Mouse (Mus musculus) kidney, embryonic 14.5 days (tissue): ENCODE measurements around the gene Cib4. TPM values are rescaled to one million over a fixed set of nuclear protein-coding genes. Genes with fewer than 3 reads are reported as not detected.

Source experiments
- ATAC-seq: fragments of 200-750 bp; cut with Nextera tagmentation; 2 replicates; pipeline ENCODE4 v1.8.0; 2017; ENCODE audit warnings: moderate number of reproducible peaks, mild to moderate bottlenecking, moderate TSS enrichment, moderate library complexity; ENCODE audit not compliant: low FRiP score, low TSS enrichment
- H3K27ac ChIP-seq: fragments of 300-500 bp; sonication (generic); 2 replicates; pipeline ENCODE4 v1.5.1; 2014; ENCODE audit warnings: low read depth, mild to moderate bottlenecking, low read length, moderate library complexity, mixed read lengths
- H3K27me3 ChIP-seq: fragments of 300-500 bp; sonication (generic); 2 replicates; pipeline ENCODE4 v1.6.1; 2014; ENCODE audit warnings: mild to moderate bottlenecking, low read length; ENCODE audit not compliant: control insufficient read depth, insufficient read depth
- H3K36me3 ChIP-seq: fragments of 300-500 bp; sonication (generic); 2 replicates; pipeline ENCODE4 v1.6.1; 2014; ENCODE audit warnings: low read length, mixed read lengths; ENCODE audit not compliant: control insufficient read depth, insufficient read depth
- H3K4me1 ChIP-seq: fragments of 300-500 bp; sonication (generic); 2 replicates; pipeline ENCODE4 v1.6.1; 2014; ENCODE audit warnings: low read length, mixed read lengths; ENCODE audit not compliant: control insufficient read depth, insufficient read depth
- H3K4me2 ChIP-seq: fragments of 300-500 bp; sonication (generic); replicated peaks from 2 replicates; pipeline ENCODE4 v1.6.1; 2014; ENCODE audit warnings: low read depth, mild to moderate bottlenecking, low read length
- H3K4me3 ChIP-seq: fragments of 300-500 bp; sonication (generic); 2 replicates; pipeline ENCODE4 v1.5.1; 2014; ENCODE audit warnings: mild to moderate bottlenecking, low read length
- H3K9ac ChIP-seq: fragments of 300-500 bp; sonication (generic); 2 replicates; pipeline ENCODE4 v1.6.1; 2014; ENCODE audit warnings: low read depth, mild to moderate bottlenecking, low read length, moderate library complexity
- H3K9me3 ChIP-seq: fragments of 300-500 bp; sonication (generic); 2 replicates; pipeline ENCODE4 v1.6.1; 2016; ENCODE audit warnings: low read length; ENCODE audit not compliant: control insufficient read depth
- WGBS: fragments of 180-500 bp; shearing (Covaris S2); extraction: QIAGEN DNeasy Blood & Tissue Kit; methylation state at CpG from one replicate; pipeline ENCODE4 v1.1.7; 2014; 5-methylcytosine and 5-hydroxymethylcytosine counted together
- polyA plus RNA-seq: library from polyadenylated mRNA; unstranded; fragments of >200 nt; fragmentation: Nextera tagmentation; extraction: Ambion mirVana; gene quantifications from 2 replicates; pipeline ENCODE4 v1.2.1, GENCODE M21; 2014

Cib4 gene
- polyA plus RNA-seq, 1 experiment from 2014 or later: not detected

- Histone ChIP-seq H3K27ac (no peak overlapping the region), H3K4me2 (no peak overlapping the region), H3K36me3 (no peaks in the 10 kb centered on the region), H3K9ac (no peak overlapping the region), H3K4me3 (no peak overlapping the region), H3K4me1 (no peaks in the 10 kb centered on the region), H3K9me3 (no peaks in the 10 kb centered on the region), H3K27me3 (peaks cover 9% of the 10 kb centered on the region; the same call in 1 of the 2 replicates)
- 42% methylated on average over 4 of the region's 4 CpGs for WGBS
- ATAC-seq: no peak
Observed at GRCm38 (mm10) chr5:30460155-30460554, 85.5 kb downstream of the Cib4 start.

GRCm38 (mm10) chr5:30456056-30456455 is 89.6 kb downstream of the Cib4 start:
- 39% methylated on average over 6 of the region's 6 CpGs for WGBS
- no peak overlapping the region for H3K27ac ChIP-seq
- no peak overlapping the region for H3K9ac ChIP-seq
- H3K4me1 ChIP-seq: no peaks in the 10 kb centered on the region
- peaks cover 6% of the 10 kb centered on the region; the same call in 1 of the 2 replicates for H3K27me3 ChIP-seq
- no peaks in the 10 kb centered on the region for H3K36me3 ChIP-seq
- no peak overlapping the region for H3K4me3 ChIP-seq
- no peak overlapping the region for H3K4me2 ChIP-seq
- ATAC-seq: no peak
- H3K9me3 ChIP-seq: no peaks in the 10 kb centered on the region

- Histone ChIP-seq H3K4me1 (no peaks in the 10 kb centered on the region), H3K36me3 (no peaks in the 10 kb centered on the region), H3K4me2 (no peak overlapping the region), H3K27ac (no peak overlapping the region), H3K9me3 (no peaks in the 10 kb centered on the region), H3K9ac (no peak overlapping the region), H3K4me3 (no peak overlapping the region), H3K27me3 (no peaks in the 10 kb centered on the region)
- 74% methylated on average over 13 of the region's 13 CpGs for WGBS
- no peak for ATAC-seq
Observed at GRCm38 (mm10) chr5:30444327-30444895, 101.2 kb downstream of the Cib4 start.

- no peaks in the 10 kb centered on the region for H3K9me3 ChIP-seq
- no peaks in the 10 kb centered on the region for H3K4me1 ChIP-seq
- H3K27me3 ChIP-seq: no peaks in the 10 kb centered on the region
- no peaks in the 10 kb centered on the region for H3K36me3 ChIP-seq
- WGBS: 70% methylated on average over 5 of the region's 5 CpGs
- H3K9ac ChIP-seq: no peak overlapping the region
- no peak overlapping the region for H3K4me2 ChIP-seq
- H3K27ac ChIP-seq: no peak overlapping the region
- no peak overlapping the region for H3K4me3 ChIP-seq
- ATAC-seq: no peak
Observed at GRCm38 (mm10) chr5:30442196-30442595, 103.4 kb downstream of the Cib4 start.

GRCm38 (mm10) chr5:30440308-30440906 is 105.2 kb downstream of the Cib4 start:
- WGBS: 89% methylated on average over 8 of the region's 8 CpGs
- Histone ChIP-seq H3K4me3 (no peak overlapping the region), H3K36me3 (no peaks in the 10 kb centered on the region), H3K27me3 (no peaks in the 10 kb centered on the region), H3K4me1 (no peaks in the 10 kb centered on the region), H3K27ac (no peak overlapping the region), H3K9me3 (no peaks in the 10 kb centered on the region), H3K9ac (no peak overlapping the region), H3K4me2 (no peak overlapping the region)
- no peak for ATAC-seq

- 32% methylated on average over 2 of the region's 2 CpGs for WGBS
Observed at GRCm38 (mm10) chr5:30438931-30439330, 106.7 kb downstream of the Cib4 start.

More at GRCm38 (mm10) chr5:30438931-30439330, 106.7 kb downstream of the Cib4 start:
- Histone ChIP-seq H3K36me3 (no peaks in the 10 kb centered on the region), H3K9me3 (no peaks in the 10 kb centered on the region), H3K9ac (no peak overlapping the region), H3K4me2 (no peak overlapping the region), H3K27ac (no peak overlapping the region), H3K27me3 (no peaks in the 10 kb centered on the region), H3K4me1 (no peaks in the 10 kb centered on the region), H3K4me3 (no peak overlapping the region)
- ATAC-seq: no peak

Other genes starting within 250 kb of the Cib4 start
- gene Otof, start 83.9 kb downstream of the Cib4 start, polyA plus RNA-seq: 0.03 and 0.09 TPM in 2 replicates
- not detected in 2 replicates for gene 1700001C02Rik, start 79.8 kb downstream of the Cib4 start, polyA plus RNA-seq
- gene Kcnk3, start 42.3 kb upstream of the Cib4 start, polyA plus RNA-seq: 1.5 and 2.1 TPM in 2 replicates
- gene Slc35f6, start 102.1 kb upstream of the Cib4 start, polyA plus RNA-seq: 15.8 and 27.6 TPM in 2 replicates
- 363 and 456 TPM in 2 replicates for gene Cenpa, start 120.9 kb upstream of the Cib4 start, polyA plus RNA-seq
- 3.8 and 7.2 TPM in 2 replicates for gene Dpysl5, start 165.7 kb upstream of the Cib4 start, polyA plus RNA-seq